In the genomic region with DNA sequence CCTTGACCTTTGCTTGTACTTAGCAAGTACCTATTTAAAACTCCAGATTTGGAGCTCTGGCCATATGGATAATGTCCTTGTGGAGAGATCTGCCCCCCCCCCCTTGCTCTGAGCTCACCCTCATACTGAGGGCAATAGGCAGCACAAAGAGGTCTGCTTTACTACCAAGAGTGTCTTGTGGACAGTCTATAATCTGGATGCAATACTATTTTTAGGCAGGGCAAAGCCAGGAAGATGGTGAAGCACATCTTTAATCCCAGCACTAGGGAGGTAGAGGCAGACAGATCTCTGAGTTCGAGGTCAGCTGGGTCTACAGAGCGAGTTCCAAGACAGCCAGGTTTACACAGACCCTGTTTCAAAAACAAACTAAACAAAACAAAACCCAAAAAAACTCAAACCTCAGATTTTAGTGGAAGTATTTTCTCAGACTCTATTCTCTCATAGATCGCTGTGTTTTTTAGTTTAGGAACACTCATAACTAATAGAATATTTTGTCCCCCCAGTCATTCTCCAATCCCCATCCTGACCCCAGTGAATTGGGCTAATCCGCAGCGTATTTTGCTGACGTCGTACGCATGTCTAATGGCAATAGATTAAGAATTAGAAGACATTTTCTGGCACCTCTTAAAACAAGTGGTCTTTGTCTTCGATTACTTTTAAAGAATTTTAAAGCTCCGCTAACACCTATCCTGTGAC, we compare ENCODE assay signal across 8 mouse cellular contexts. TPM values are rescaled to one million over a fixed set of nuclear protein-coding genes. Genes with fewer than 3 reads are reported as not detected.
A peak's percentile ranks its signal among the peaks of the same experiment; 100 is the strongest.
DNase-seq lines count a peak whose midpoint lies in the region; ATAC-seq lines count a peak whose summit lies in the region.

No protein-coding gene starts in this region.

- H3K9ac ChIP-seq in hindbrain, embryonic 11.5 days (ENCODE audit: low read depth, low read length): peak overlapping the region; percentile 67
- peak overlapping the region; percentile 88 for H3K9ac ChIP-seq in midbrain, embryonic 11.5 days (ENCODE audit: low read length)

- no peaks in the 10 kb centered on the region; the same call in 1 of the 2 replicates for H3K4me1 ChIP-seq in hindbrain, embryonic 11.5 days (replicated peaks; ENCODE audit: control insufficient read depth, insufficient read depth, low read length)
- H3K4me1 ChIP-seq in midbrain, embryonic 11.5 days (ENCODE audit: control insufficient read depth, insufficient read depth, low read length): peaks cover 7% of the 10 kb centered on the region

- no peaks in the 10 kb centered on the region for H3K9me3 ChIP-seq in hindbrain, embryonic 11.5 days (ENCODE audit: control insufficient read depth, low read length)
- H3K9me3 ChIP-seq in midbrain, embryonic 11.5 days (ENCODE audit: control insufficient read depth, low read length): no peaks in the 10 kb centered on the region

- ATAC-seq in hindbrain, embryonic 11.5 days (ENCODE audit: low FRiP score): peak; percentile 73
- peak; percentile 77 for ATAC-seq in midbrain, embryonic 11.5 days (ENCODE audit: low FRiP score)

- H3K27ac ChIP-seq in hindbrain, embryonic 11.5 days (ENCODE audit: low read depth, low read length): peak overlapping the region; percentile 65
- H3K27ac ChIP-seq in midbrain, embryonic 11.5 days (ENCODE audit: low read depth, low read length): peak overlapping the region; percentile 50

- no peaks in the 10 kb centered on the region for H3K36me3 ChIP-seq in hindbrain, embryonic 11.5 days (ENCODE audit: control insufficient read depth, insufficient read depth, low read length)
- H3K36me3 ChIP-seq in midbrain, embryonic 11.5 days (ENCODE audit: control insufficient read depth, insufficient read depth, low read length): peaks cover 2% of the 10 kb centered on the region; the same call in 1 of the 2 replicates

- H3K4me3 ChIP-seq in hindbrain, embryonic 11.5 days (ENCODE audit: low read depth, low read length): peak overlapping the region; percentile 62
- H3K4me3 ChIP-seq in midbrain, embryonic 11.5 days (ENCODE audit: low read depth, low read length): peak overlapping the region; percentile 76

- H3K4me2 ChIP-seq in hindbrain, embryonic 11.5 days (replicated peaks; ENCODE audit: low read depth, low read length): peak overlapping the region; percentile 36
- peak overlapping the region; percentile 44 for H3K4me2 ChIP-seq in midbrain, embryonic 11.5 days

- peak; percentile 25 for DNase-seq in cerebellum, adult 9-11 months
- no peak for DNase-seq in cerebellum, adult 11-12 months
- peak; percentile 13 to 24 for DNase-seq in spleen, postnatal 10 days (ENCODE audit: low spot score in 2 of 2)
- DNase-seq in spleen, postnatal 4 days (ENCODE audit: low spot score in 2 of 2): no peak
- DNase-seq in hindbrain, embryonic 11.5 days (ENCODE audit: low spot score): peak; percentile 20
- no peak for DNase-seq in midbrain, embryonic 11.5 days (ENCODE audit: low spot score, missing footprints)
- no peak for DNase-seq in layer of hippocampus, adult 18-20 months (ENCODE audit: low spot score in 2 of 2)
- DNase-seq in spleen, adult 18-20 months: no peak

- H3K27me3 ChIP-seq in hindbrain, embryonic 11.5 days (ENCODE audit: control insufficient read depth, insufficient read depth, low read length): no peaks in the 10 kb centered on the region
- no peaks in the 10 kb centered on the region for H3K27me3 ChIP-seq in midbrain, embryonic 11.5 days (ENCODE audit: control insufficient read depth, insufficient read depth, low read length)

- WGBS in hindbrain, embryonic 11.5 days: 11% methylated on average over 10 of the region's 10 CpGs
- 12% methylated on average over 10 of the region's 10 CpGs for WGBS in midbrain, embryonic 11.5 days

RNA-seq across cellular contexts. Expression of gene 4833420G17Rik, which starts 0.5 kb away (rescaled TPM):
- 93.3 and 105 TPM in 2 replicates for polyA plus RNA-seq in hindbrain, embryonic 11.5 days (2014; fragmentation: Nextera tagmentation; extraction: Ambion mirVana)
- polyA plus RNA-seq in midbrain, embryonic 11.5 days (2014; fragmentation: Nextera tagmentation; extraction: Ambion mirVana): 78.5 and 94.7 TPM in 2 replicates
- 10 to 100 TPM; 19.8 to 25.9 TPM for total RNA-seq in layer of hippocampus, adult 18-20 months (2021)

RNA-seq across cellular contexts. Expression of gene Tmem267, which starts 25.8 kb away (rescaled TPM):
- 1.9 TPM in 2 replicates for polyA plus RNA-seq in hindbrain, embryonic 11.5 days (2014; fragmentation: Nextera tagmentation; extraction: Ambion mirVana)
- polyA plus RNA-seq in midbrain, embryonic 11.5 days (2014; fragmentation: Nextera tagmentation; extraction: Ambion mirVana): 1.8 and 2.6 TPM in 2 replicates
- 10 to 100 TPM; 29.4 to 30.6 TPM for total RNA-seq in layer of hippocampus, adult 18-20 months (2021)

RNA-seq across cellular contexts. Expression of gene 3110070M22Rik, which starts 26.1 kb away (rescaled TPM):
- polyA plus RNA-seq in hindbrain, embryonic 11.5 days (2014; fragmentation: Nextera tagmentation; extraction: Ambion mirVana): 1.0 and 1.1 TPM in 2 replicates
- polyA plus RNA-seq in midbrain, embryonic 11.5 days (2014; fragmentation: Nextera tagmentation; extraction: Ambion mirVana): 1.6 and 2.0 TPM in 2 replicates
- total RNA-seq in layer of hippocampus, adult 18-20 months (2021): 1 to 10 TPM; 2.2 to 2.4 TPM

RNA-seq across cellular contexts. Expression of gene Paip1, which starts 33.6 kb away (rescaled TPM):
- polyA plus RNA-seq in hindbrain, embryonic 11.5 days (2014; fragmentation: Nextera tagmentation; extraction: Ambion mirVana): 141 and 149 TPM in 2 replicates
- 153 and 170 TPM in 2 replicates for polyA plus RNA-seq in midbrain, embryonic 11.5 days (2014; fragmentation: Nextera tagmentation; extraction: Ambion mirVana)
- total RNA-seq in layer of hippocampus, adult 18-20 months (2021): 10 to 100 TPM; 95.2 to 98.8 TPM

Comparison
In these comparisons a context has a peak if more than half of its experiments do, and no peak if none do; other contexts are left out.
1. DNase-seq: peak in cerebellum, adult 9-11 months (single experiment), spleen, postnatal 10 days (2 of 2) and hindbrain, embryonic 11.5 days (single experiment); none in cerebellum, adult 11-12 months (single experiment), spleen, postnatal 4 days (0 of 2), midbrain, embryonic 11.5 days (single experiment), layer of hippocampus, adult 18-20 months (0 of 2) and spleen, adult 18-20 months (0 of 2).